ENCODE assay signal across 8 mouse cellular contexts in genomic region chr1:77496468-77497181, GRCm38 (mm10). TPM values are rescaled to one million over a fixed set of nuclear protein-coding genes. Genes with fewer than 3 reads are reported as not detected.
DNase-seq lines count a peak whose midpoint lies in the region; ATAC-seq and TF ChIP-seq lines count a peak whose summit lies in the region.

No protein-coding gene starts in this region.

- no peaks in the 10 kb centered on the region for H3K9me3 ChIP-seq in limb, embryonic 14.5 days (ENCODE audit: control insufficient read depth, low read length)

- H3K27ac ChIP-seq in limb, embryonic 14.5 days (replicated peaks; ENCODE audit: low read depth, low read length) = no peak overlapping the region

- no peak for TF ChIP-seq POLR2A in limb, embryonic 14.5 days (IDR thresholded peaks at IDR 0.05; ENCODE audit: borderline replicate concordance, extremely low read depth, insufficient read depth, insufficient read length)

- ATAC-seq in limb, embryonic 14.5 days (ENCODE audit: low FRiP score, low read depth) = no peak
- ATAC-seq in cerebellum, adult (ENCODE audit: insufficient number of reproducible peaks, low FRiP score, low TSS enrichment) = no peak
- no peak for ATAC-seq in erythroblast, adult 5-6 weeks (replicated peaks; ENCODE audit: low FRiP score, poor library complexity, severe bottlenecking)

- peak overlapping the region; percentile 15 for H3K4me2 ChIP-seq in limb, embryonic 14.5 days (replicated peaks; ENCODE audit: low read depth, low read length, severe bottlenecking)

- DNase-seq in heart, adult 11 months = peak; percentile 74
- DNase-seq in heart, adult 9 months (ENCODE audit: low spot score in 2 of 2) = no peak
- DNase-seq in right cerebral cortex, postnatal 10 days (ENCODE audit: low spot score in 2 of 2) = peak; percentile 72 to 79
- no peak for DNase-seq in right cerebral cortex, adult 18-20 months
- DNase-seq in limb, embryonic 14.5 days (ENCODE audit: low spot score) = no peak
- no peak for DNase-seq in urinary bladder, postnatal 10 days (ENCODE audit: low spot score)

- H3K4me3 ChIP-seq in limb, embryonic 14.5 days (replicated peaks; ENCODE audit: low read length) = no peak overlapping the region

- H3K36me3 ChIP-seq in limb, embryonic 14.5 days (ENCODE audit: control insufficient read depth, insufficient read depth, low read length) = peaks cover 8% of the 10 kb centered on the region

- no peak overlapping the region; the same call in 1 of the 2 replicates for H3K9ac ChIP-seq in limb, embryonic 14.5 days (ENCODE audit: low read depth, low read length, severe bottlenecking)

- peaks cover 26% of the 10 kb centered on the region for H3K4me1 ChIP-seq in limb, embryonic 14.5 days (ENCODE audit: control insufficient read depth, insufficient read depth, low read length)

- WGBS in limb, embryonic 14.5 days = 30% methylated on average over 11 of the region's 11 CpGs

- H3K27me3 ChIP-seq in limb, embryonic 14.5 days (ENCODE audit: control insufficient read depth, insufficient read depth, low read length) = no peaks in the 10 kb centered on the region

RNA-seq across cellular contexts. Expression of gene Epha4, which starts 18.3 kb away (rescaled TPM):
- 34.5 and 45.8 TPM in 2 replicates for polyA plus RNA-seq in limb, embryonic 14.5 days (2012; rRNA removed)
- 53.5 and 63.0 TPM in 2 replicates for polyA plus RNA-seq in limb, embryonic 14.5 days (2014; fragmentation: Nextera tagmentation; extraction: Ambion mirVana)
- total RNA-seq in erythroblast, adult 5-6 weeks (2015; ENCODE audit: low replicate concordance) = 0.77 TPM in 1 of 2 replicates, not detected in the other
- total RNA-seq in erythroblast, adult 5-6 weeks (2017; ENCODE audit: low replicate concordance) = 0.09 and 0.56 TPM in 2 replicates

Comparison
In these comparisons a context has a peak if more than half of its experiments do, and no peak if none do; other contexts are left out.
1. DNase-seq: peak in heart, adult 11 months (single experiment) and right cerebral cortex, postnatal 10 days (2 of 2); none in heart, adult 9 months (0 of 2), right cerebral cortex, adult 18-20 months (single experiment), limb, embryonic 14.5 days (single experiment) and urinary bladder, postnatal 10 days (single experiment).